Mouse (Mus musculus): ENCODE data around the gene Fsd1.

GRCm38 (mm10) chr17:55945696-55946095, 40.6 kb upstream of the Fsd1 start:
- TF ChIP-seq CTCF (IDR thresholded peaks at IDR 0.05; ENCODE audit: low read depth, low read length) (no peak), EP300 (IDR thresholded peaks at IDR 0.05; ENCODE audit: insufficient read depth, low read depth, low read length) (no peak)
